Mouse (Mus musculus) spleen, adult 18-20 months (tissue): Measurements from ENCODE around the gene Fam207a.

ENCODE experiments used
- DNase-seq, 2 experiments: peaks; one replicate each; pipeline ENCODE4 v3.0.0; 2022; ENCODE audit warnings: mixed read lengths in 2 of 2

The Fam207a gene

GRCm38 (mm10) chr10:77531026-77532019, 15.7 kb upstream of the Fam207a start:
- DNase-seq = no peak

GRCm38 (mm10) chr10:77530140-77530539, 14.6 kb upstream of the Fam207a start, which contains the start of gene Itgb2:
Gene Itgb2 (plus strand): TSS chr10:77530252.
- DNase-seq = peak; percentile 68 to 73

- DNase-seq = no peak
These were observed 13.0 kb upstream of the Fam207a start for GRCm38 (mm10) chr10:77528634-77529033.

GRCm38 (mm10) chr10:77526488-77526887, 10.9 kb upstream of the Fam207a start:
- DNase-seq = no peak

DNA sequence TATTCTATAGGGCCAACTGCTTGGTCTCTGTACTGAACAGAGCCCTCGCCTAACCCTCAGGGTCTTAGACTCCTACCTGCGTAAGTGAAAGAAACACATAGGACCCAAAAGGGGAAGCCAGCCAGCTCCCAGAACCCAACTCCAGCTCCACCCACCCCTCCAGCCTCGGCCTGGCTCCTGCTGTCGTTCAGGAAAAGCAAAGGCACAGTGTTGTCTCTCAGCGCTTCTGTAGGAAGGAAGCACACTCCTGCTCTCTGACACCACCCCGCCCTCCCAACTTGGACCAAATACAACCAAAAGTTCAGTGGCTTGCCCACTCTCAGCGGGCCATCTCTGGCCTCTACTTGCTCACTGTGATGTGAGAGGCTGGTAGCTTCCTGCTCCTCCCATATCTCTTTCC, 7.7 kb upstream of the Fam207a start:
- DNase-seq = no peak

DNA sequence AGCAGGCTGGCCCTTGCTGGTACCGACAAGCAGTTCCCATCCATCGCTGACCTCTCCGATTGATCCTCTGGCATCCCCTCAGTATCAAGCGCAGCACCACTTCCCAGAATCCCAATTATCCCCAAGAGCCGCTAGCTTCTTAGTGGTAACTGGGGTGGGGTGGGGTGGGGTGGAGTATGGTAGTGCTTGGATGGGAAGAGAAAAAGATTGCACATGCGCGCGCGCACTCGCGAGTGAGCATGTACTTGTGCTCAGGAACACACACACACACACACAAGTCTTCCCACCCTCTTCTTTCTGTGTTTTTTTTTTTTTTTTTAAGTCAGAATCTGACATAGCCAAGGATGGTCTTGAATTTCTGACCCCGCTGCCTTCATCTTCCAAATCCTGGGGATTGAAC, 7.2 kb upstream of the Fam207a start:
- DNase-seq = no peak

GRCm38 (mm10) chr10:77522021-77522731, 6.6 kb upstream of the Fam207a start:
- DNase-seq = peak; percentile 58 to 64

GRCm38 (mm10) chr10:77520497-77520896, 4.9 kb upstream of the Fam207a start:
- no peak for DNase-seq

DNA sequence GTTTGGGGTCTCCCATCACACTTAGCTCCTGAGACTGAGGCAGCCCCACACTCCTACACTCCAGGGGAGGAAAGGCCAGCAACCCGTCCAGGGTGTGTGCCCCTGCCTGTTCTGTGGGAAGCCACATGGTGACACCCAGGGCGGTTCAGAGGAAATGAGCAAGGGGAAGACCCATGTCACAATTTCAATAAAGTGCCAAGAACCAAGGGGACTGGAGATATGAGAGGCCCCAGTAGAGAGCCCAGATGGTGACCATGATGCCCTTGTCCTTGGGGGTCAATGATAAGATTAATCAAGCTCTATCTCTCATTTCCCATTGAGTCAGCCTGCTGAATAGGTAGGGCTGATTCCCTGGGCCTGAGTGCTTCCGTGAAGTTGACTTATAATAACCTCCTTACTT, 3.6 kb upstream of the Fam207a start:
- DNase-seq = no peak

DNA sequence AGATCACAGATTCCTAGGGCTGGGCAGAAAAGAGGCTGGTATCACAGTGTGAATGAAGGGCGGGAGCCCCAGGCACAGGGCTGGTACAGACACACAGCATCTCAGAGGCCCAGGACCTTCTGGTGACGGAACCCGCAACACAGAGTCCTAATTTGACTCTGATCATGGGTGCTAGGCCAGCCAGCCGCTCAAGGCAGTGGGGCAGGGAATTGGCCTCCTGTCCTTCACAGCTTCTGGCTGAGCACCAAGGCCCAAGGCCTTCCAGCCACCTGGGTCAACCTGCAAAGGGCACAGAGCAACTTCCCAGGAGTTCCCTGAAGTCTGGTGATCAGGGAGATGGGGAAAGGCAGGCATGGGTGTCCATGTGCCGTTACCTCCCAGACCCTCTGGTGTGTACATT, 2.2 kb upstream of the Fam207a start:
- DNase-seq = no peak

DNA sequence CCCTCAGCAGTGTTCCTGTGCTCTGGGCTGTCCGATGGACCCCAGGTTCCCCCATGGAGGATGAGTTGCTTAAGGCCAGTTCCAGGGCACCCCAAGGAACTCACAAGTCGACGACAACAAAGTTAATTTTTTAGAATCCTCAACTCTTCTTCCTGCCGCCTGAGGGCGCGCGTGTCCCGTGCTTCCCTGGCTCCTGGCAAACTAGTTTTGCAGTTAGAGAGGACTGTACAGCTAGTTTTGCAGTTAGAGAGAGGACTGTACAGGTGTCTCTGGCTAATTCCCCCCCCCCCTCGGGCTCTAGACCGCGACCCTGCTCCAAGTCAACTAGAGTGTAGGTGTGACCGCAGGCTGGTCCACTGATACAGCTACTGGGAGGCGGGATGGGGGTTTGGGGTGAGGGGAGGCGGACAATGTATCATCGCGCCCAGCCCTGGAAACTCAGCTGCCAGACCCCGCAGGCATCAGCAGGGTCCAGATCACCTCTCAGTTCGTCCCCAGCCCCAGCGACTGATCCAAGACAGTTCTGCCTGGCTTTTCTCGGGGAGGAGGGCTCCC, 1.6 kb upstream of the Fam207a start:
- peak; percentile 60 to 79 for DNase-seq

- DNase-seq = no peak
These were observed 880 bp upstream of the Fam207a start for GRCm38 (mm10) chr10:77516379-77516951.

DNA sequence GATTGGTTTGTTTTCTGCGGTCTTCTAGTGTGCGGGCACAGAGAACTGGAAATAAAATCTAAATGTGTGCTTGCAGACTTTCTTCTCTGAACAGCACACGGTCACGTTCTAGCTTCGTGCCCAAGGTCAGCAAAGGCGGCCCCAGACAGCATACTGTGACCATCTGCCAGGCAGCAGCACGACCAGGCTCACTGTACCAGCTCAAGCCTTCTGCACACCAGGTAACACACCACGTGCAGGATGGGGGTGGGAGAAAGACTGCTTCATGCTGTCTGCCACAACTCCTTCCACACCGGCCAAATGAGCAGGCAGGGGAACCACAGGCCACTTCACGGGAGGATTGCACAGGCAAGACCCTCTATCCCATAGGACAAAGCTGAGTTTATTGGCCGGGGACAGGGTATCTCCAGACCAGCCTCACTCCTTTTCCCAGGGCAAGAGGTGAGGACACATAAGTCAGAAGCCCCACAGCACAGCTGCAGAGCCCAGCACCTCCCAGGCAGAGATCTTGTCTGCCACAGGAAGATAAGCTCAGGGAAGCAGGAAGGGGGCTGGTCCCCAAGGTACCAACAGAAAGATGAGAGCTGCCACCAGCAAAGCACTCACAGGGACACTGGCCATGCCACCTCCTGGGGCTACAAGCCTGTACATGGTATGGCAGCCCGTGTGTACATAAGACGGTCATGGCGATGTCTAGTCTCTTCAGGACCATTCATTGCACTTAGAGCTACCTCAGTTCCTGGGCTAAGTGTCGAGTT, 5.2 kb downstream of the Fam207a start:
- no peak for DNase-seq

GRCm38 (mm10) chr10:77509403-77510187, 6.0 kb downstream of the Fam207a start:
- peak; percentile 63 to 82 for DNase-seq

DNA sequence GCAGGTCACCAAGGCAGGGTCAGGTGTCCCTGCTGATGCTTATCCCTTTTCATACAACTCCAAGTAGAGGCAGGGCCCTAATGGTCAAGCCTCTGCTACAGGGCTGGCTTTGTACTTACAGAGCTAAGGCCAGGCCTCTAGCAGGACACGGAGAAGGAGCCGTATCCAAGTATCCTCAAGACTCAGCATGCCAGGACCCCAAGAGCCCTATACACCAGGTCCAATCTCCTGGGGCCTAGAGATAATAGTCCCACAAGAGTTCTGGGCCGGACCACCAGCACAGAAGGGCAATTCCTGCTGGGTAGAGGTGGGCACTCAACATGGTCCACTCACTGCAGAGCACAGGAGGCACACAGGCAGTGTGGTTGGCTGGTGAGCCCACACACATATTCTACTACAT, 6.8 kb downstream of the Fam207a start:
- no peak for DNase-seq

DNA sequence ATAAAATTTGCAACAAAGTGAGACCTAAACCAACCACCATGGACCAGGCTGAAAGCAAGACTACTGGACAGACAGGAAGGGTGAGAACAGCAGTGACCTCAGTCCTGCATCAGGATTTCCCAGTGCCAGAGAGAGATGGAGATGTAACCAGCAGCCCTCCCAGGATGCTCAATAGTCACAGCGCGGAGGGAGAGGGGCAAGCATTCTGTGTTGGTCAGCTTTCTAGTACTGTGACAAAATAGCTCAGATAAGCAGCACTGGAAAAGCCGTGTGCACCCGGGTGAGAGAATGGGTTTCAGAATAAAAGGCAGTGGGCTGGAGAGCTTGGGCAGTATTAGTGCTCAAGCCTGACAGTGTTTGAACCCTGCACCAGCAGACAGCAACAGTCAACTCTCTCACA, 7.8 kb downstream of the Fam207a start:
- no peak for DNase-seq

- DNase-seq = no peak
These were observed 8.5 kb downstream of the Fam207a start for GRCm38 (mm10) chr10:77506961-77507577.

GRCm38 (mm10) chr10:77506526-77506925, 9.1 kb downstream of the Fam207a start:
- DNase-seq = no peak

DNA sequence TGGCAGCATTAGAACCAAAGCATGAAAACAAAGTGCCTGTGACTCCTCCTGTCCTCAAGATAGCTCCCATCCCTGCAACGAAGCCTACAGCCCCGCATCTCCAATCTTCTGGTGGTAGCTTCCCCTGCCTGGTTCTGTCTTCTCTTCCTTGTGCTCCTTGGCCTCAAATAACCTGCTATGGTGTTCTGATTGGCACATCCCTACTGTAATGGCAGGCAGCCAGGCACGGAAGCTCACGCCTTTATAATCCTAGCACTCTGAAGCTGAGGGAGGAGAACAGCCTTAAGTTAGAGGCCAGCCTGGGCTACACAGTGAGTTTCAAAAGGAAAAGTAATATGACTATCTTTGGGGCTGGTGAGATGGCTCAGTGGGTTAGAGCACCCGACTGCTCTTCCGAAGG, 11.4 kb downstream of the Fam207a start:
- no peak for DNase-seq

GRCm38 (mm10) chr10:77502967-77503922, 12.3 kb downstream of the Fam207a start:
- no peak for DNase-seq
